Mouse (Mus musculus) lung, adult 18-20 months (tissue): ENCODE measurements around the gene Tmem63a.
"Not testable (repeated sequence)": the region's sequence is repeated elsewhere in the genome, so short reads cannot be mapped to it uniquely, and the experiment has no call there.

Source experiments
- DNase-seq, 2 experiments: peaks; one replicate each; pipeline ENCODE4 v3.0.0; 2022; ENCODE audit warnings: mixed read lengths in 2 of 2

Gene Tmem63a

DNA sequence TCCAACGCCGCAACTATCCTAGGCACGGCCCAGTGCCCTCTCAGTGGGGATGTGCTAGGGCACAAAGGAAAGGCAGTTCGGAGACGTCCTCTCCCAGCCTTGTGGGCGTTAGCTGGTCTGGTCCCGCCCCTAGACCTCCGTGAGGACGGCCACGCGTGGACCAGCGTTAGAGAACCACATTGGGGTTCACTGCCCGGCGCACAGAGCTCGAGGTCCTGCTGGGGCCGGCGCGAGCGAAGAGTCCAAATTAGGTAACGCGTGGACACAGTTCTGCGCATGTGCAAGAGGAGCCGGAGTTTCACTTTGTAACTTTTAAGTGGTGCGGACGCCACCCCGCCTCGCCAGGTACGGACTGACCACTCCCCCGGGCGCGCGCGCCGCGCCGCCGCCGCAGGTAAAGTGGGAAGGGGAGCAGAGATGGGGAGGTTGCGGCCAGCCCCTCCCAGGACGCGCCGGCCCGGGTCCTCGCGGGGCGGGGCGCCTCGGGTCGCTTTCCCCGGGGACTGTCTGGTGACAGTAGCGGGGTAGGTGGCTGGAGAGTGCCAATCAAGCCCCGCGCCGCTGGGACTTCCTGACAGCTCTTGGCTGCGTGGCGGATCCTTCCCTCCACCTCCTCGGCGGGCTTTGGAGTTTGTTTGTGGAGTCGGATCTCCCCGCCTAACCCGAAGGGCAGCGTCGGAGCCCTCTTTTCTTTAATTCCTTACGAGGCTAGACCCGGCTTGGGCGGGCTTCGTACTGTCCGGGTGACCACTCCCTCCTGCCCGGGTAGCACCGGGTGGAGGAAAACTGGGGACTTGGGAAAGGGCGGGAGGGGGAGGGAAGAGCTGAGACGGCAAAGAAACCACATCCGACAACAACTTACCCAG lies at the start of gene Tmem63a:
Tmem63a (plus strand) TSS at position 179 of the 866 bp plus-strand sequence.
- DNase-seq, result peak; percentile 90 to 91

DNA sequence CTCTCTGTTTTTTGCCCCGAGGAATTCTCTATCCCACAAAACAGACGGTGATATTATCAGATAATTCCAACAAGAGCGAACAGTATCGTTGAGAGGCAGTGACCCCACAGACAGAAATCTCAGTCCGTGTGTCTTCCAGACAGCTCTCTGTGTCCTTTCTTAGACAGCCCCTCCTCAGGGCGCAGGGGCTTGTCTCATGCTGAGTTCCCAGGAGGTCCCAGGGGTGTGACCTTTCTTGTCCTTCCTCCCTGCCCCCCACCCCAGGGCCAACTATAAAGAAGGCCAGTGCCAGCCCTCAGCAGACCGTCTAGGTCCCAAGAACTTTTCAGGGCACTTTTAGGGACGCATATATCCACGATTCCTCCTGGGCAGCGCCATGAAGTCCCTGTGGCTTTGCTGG lies 49.3 kb upstream of the Tmem63a start, which contains the start of gene Lefty2:
Lefty2 (plus strand) TSS at position 301 of the 400 bp plus-strand sequence.
- DNase-seq, result no peak

DNA sequence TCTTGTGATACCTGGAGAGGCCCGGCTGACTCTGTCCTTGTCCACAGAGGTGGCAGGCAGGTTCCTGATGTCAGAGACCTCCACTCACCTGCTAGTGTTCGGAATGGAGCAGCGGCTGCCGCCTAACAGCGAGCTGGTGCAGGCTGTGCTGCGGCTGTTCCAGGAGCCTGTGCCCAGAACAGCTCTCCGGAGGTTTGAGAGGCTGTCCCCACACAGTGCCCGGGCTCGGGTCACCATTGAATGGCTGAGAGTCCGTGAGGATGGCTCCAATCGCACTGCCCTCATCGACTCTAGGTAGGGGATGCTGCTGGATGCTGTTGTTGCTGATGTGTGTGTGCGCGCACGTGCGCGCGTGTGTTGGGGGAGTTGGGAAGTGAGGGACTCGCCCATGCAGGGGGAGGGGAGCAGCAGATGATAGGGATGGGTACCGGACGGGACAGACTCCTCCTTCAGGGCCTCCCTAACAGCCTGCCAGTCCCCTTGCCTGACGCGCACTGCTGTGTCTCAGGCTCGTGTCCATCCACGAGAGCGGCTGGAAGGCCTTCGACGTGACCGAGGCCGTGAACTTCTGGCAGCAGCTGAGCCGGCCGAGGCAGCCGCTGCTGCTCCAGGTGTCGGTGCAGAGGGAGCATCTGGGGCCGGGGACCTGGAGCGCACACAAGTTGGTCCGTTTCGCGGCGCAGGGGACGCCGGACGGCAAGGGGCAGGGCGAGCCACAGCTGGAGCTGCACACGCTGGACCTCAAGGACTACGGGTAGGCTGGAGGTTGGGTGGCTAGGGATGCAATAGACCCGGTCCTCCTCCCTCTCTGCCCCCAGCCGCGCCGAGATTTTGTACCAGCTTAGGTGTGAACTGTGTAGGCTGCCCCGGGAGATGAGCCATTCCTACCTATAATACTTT lies 47.8 kb upstream of the Tmem63a start:
- not testable (repeated sequence) for DNase-seq

DNA sequence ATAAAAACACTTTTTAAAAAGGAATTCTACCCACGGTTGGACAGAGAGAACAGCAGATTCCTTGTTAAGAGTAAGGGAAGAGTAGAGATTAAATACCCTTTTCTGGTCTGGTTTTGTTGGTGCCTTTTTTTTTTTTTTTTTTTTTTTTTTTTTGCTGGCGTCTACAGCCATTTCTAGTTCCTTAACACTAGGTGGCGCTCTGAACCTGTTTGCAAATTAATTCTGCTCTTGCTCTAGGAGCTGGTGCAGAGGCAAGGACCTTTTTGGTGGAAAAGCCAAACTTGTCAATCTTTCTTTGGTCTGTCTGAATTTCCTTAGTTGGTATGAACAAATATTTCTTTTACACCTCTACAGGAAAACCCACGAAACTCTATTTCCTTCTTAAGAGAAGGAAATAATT lies 41.0 kb upstream of the Tmem63a start:
- peak in 1 of 2 experiments; percentile 34 for DNase-seq

DNA sequence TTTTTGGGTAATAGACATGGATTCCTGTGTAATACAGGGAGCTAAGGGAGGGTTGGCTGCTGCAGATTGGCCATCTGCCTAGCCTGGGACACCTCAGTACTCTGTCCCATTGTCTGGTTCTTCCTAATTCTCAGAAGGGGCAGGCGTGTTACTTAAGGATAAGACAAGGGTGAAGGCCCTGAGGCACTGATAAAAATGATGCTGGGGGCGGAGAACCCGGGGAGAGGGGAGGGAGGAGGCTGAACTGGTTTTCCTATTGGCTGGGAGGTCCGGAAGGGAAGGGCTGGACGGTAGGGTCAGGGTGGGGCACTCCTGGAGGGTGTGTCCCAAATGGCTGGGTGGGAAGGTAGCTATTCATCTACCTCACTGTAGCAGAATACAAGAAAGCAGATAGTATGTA lies 39.2 kb upstream of the Tmem63a start:
- DNase-seq, result peak in 1 of 2 experiments; percentile 24

DNA sequence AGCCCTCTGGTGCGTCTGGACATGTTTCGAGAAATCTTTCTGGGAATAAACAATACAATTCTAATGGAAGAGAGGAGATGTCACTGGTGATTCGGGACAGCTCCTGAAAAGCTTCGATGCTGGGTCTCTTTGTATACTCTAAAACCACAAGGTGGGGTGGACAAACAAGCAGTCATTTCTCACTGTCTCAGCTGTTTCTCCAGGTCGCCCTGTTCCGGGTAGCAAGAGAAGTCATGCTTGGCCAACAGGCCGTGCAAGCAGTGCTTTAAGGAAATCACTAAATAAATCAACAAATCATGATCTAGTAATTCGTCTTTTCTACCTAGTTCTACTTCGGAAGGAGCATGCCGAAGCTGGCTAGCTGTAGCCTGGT lies 38.5 kb upstream of the Tmem63a start:
- no peak for DNase-seq

DNA sequence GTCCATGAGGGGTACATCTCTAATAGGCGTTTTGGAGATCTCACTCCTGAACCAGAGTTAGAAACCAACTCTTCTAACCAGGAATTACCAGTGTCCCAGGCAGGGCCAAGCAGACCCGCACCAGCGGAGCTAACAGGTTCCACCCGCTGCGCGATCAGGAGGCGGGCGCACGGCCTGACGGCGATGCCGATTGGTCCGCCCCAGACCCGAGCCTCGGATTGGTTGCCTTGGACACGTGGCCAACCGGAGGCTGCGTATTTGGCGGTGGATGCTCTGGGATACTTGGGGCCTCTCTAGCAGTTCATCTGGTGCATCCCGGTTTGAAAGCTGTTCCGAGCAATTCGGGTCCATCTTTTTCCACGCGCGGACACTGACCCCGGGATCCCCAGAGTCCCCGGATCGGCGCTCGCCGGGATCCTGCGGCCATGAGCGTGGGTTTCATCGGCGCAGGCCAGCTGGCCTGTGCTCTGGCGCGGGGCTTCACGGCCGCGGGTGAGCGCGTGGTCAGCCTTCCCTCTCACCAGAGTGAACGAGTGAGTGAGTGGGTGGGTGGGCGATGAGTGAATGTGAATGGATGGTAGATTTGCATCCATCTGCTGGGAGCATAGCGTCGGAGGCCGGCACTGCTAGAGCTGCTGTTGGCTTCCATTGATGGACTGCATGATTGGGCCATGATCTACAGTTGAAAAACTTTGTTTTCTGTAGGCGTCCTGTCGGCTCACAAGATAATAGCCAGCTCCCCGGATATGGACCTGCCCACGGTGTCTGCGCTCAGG lies 37.9 kb upstream of the Tmem63a start, which contains the start of gene Pycr2:
Pycr2 (plus strand) TSS at position 255 of the 776 bp plus-strand sequence.
- peak; percentile 94 for DNase-seq

DNA sequence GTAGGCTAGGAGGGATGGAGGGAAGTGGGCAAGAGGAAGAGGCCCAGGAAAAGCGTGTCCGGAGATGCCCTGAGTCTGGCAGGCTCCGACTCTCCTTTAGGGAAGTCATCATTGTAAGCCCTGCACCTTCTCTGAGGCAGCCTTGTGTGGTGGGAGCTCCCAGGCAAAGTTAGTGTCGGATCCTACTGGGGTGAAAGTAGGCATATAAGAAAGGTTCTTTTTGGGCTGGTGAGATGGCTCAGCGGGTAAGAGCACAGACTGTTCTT lies 37.4 kb upstream of the Tmem63a start:
- no peak for DNase-seq

DNA sequence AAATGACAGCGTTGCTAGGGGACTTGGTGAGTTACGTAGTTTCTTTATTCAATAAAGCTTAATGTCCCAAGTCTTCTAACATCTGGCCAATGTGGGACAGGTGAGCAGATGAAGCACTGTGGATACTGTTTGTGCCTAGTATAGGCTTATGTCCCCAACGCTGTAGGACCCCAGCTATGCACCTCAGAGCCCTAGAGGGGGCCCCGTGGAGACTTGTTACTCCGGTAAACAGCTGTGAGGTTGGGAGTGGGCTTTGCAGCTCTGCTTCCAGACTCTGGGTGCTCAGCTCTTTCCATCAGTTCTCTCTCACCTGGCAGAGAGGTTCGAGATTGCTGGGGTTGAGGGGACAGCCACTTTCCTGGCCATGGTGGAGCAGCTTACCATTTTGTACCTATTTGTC lies 36.8 kb upstream of the Tmem63a start:
- no peak for DNase-seq

DNA sequence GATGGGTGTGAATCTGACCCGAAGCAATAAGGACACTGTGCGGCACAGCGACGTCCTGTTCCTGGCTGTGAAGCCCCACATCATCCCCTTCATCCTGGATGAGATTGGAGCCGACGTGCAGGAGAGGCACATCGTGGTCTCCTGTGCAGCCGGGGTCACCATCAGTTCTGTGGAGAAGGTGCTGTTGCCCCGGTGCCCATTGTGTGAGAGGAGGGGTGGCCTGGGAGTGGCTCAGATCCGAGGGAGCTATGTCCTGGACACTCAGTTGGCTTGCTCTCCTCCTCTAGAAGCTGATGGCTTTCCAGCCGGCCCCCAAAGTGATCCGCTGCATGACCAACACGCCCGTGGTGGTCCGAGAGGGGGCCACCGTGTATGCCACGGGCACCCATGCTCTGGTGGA lies 36.3 kb upstream of the Tmem63a start:
- DNase-seq, result no peak

DNA sequence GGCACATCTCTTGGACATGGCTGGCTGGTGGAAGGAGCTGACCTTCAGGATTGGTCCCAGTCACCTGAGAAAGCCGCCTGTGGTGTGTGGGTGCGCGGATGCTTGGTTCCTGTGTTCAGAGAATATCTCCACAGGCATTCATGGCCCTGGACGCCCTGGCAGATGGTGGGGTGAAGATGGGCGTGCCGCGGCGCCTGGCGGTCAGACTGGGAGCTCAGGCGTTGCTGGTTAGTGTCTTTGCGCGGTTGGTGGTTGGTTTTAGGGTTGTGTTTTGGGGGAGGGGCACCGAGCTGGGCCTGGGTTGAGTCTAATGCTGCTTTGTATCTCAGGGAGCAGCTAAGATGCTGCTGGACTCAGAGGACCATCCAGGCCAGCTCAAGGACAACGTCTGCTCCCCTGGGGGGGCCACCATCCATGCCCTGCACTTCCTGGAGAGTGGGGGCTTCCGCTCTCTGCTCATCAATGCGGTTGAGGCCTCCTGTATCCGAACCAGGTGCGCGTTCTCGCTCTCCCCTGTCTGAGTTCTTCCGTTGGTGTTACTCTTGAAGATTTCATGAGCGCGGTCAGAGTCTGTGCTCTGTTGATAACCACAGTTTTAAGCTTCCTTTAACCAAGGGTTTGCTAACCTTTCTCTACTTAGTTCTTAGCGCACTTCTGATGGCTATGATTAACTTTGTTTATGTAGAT lies 35.5 kb upstream of the Tmem63a start:
- no peak for DNase-seq

DNA sequence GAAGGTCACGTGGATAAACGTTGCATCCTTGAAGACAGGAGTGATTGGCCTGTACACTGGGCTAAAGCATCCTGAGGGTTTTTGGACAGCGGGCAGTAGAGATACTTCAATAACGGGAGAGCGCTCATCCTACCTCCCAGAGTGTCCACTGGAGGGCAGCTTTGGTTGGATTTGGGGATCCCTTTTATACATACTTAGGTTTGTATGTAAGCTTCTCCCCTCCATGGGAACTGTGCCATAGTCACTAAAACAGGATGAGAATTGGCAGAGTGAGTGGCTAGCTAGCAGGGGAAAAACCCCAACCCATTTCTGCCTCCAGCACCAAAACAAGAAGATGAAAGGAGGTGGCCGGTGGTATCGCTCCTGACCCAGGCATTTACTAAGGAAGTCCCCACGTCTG lies 31.0 kb upstream of the Tmem63a start:
- DNase-seq, result no peak

DNA sequence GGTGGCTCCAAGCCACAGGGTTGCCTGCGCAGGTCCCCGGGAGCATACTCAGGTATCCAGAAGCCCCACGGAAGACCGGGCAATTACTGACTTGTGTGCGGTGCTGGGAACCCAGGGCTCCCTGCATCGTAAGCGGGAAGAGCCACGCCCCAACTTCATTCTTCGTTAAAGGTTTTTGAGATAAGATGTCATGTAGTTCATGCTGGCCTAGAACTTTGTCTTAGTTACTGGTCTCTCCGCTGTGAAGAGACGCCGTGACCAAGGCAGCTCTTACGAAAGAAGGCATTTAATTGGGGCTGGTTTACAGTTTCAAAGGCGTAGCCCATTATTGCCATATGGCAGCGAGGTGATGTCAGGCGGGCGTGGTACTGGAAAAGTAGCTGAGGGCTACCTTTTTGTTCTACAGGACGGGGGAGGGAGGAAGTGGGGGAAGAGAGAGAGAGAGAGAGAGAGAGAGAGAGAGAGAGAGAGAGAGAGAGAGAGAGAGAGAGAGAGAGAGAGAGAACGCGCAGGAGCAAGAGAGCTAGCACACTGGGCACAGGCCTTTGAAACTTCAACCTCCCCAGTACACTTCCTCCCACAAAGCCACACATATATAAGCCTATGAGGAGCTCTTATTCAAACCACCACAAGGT lies 30.4 kb upstream of the Tmem63a start:
- DNase-seq, result peak; percentile 46 to 67

DNA sequence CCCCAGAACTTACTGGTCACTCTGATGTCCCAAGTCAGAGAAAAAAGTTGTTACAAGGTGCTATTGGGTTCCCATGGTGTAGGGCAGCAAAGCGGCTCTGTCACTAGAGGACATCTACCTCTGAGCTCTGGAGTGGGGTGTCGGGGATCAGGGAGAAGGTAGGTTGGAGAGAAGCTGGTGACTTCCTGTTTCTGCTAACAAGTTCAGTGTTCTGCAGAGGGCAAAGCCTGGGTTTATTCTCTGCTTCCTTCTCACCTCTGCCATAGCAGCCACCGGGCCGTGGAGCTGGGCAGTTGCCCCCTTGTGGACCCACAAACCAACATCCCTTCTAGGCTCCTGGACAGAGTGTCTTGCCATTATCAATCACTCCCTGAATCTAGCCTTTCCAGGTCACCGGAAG lies 29.4 kb upstream of the Tmem63a start:
- no peak for DNase-seq

DNA sequence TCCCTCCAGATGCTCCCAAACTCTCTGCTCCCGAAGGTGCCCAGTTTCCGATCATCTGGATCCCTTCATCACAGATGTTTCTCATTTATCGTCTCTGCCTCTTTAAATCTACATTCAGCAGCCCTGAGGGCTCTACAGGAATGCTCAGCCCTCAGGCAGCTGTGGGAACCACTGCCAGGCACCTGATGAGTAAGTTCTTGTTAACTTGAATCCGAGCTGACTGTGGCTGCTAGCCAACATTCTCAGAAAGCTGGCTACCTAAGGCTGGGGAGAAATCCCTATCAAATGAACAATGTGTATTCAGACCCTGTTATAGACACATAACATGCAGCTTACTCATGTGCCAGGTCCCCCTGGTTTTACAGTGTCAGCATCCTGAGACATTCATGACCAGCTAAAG lies 28.3 kb upstream of the Tmem63a start:
- DNase-seq, result no peak

DNA sequence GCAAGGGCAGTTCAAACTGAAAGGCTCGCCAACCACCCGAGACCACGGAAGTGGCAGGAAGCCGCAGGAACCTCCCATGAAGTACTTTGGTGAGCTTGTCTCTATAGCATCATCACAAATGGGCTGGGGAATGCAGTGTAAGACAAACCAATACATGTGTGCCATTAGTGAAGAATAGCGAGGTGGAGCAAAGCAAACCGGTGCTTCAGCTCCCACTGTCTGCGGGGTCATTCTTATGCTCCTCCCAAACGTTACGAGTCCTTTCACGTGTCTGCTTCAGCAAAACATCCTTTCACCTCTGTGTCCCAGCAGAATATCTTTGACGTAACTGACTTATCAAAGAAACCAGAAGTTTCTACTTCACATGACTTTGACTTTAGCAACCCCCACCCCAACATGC lies 25.7 kb upstream of the Tmem63a start:
- no peak for DNase-seq

DNA sequence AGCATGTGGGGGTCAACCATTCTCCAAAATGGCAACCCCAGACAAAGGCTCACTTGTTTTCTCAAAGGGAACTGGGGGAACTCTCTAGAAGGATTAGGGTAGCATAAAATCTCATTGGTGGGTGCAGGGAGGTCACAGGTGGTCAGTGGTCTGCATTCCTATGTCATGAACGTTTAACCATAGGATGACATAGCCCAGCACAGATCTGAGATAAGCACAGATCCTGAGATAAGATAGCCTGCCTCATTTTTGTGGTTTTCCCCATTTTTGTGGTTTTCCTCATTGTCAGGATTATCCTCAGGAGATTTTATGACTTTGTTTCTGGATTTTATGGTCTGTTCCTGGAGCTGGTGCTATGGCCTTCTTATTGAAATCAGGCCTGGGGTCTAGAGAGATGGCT lies 25.1 kb upstream of the Tmem63a start:
- no peak for DNase-seq

DNA sequence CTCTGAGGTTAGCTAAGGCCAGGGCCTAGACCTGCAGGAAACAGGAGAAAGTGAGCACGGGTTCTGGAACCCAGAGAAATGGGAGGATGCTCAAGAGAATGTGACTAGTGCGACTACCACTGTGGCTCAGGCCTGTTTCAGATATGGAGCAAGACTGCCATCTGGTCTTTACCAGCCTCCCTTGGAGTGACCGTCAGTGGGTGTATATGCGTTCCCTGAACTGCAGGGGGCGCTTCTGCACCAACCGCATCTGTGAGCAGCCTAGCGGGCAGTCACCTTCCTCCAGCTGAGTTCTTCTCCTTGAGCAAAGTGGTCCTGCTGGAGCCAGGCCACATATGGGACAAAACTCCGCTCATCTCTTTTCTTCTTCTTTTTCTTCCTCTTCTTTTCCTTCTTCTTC lies 22.5 kb upstream of the Tmem63a start:
- peak in 1 of 2 experiments; percentile 40 for DNase-seq

DNA sequence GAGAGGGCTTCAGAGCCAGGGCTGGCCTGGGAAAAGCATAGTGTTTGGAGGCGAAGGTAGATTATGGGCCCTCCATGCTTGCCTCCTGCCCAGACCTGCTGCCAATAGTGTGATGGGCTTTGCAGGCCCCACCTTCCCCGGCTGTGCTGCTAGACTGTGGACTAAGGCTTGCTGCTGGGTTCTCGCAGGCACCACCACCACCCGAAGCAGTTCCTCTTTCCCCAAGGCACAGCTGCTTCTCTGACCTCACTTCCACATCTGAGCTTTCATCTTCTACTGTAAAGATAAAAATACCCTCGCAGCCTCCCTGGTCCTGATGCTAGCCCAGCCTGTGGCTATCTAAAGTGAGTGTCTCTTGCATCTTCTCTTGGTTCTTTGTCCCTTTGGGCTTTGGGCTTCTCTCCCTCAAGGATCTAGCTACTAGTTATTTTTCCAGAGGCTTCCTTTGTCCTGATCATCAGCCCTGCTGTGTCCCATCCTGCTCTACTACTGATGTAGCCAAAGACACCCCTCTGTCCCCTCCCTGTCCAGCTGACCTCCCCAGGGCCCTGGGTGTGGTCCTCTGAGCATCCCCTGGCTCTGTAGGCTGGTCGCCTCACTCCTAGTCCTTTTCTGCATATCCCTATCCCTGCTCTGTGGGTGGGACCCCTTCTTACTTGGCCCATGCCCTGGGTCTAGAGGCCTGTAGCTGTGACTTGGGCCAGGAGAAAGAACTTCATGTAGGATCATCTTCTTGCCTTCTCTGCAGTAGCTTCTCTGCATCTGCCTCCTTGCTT lies 19.7 kb upstream of the Tmem63a start:
- no peak for DNase-seq

DNA sequence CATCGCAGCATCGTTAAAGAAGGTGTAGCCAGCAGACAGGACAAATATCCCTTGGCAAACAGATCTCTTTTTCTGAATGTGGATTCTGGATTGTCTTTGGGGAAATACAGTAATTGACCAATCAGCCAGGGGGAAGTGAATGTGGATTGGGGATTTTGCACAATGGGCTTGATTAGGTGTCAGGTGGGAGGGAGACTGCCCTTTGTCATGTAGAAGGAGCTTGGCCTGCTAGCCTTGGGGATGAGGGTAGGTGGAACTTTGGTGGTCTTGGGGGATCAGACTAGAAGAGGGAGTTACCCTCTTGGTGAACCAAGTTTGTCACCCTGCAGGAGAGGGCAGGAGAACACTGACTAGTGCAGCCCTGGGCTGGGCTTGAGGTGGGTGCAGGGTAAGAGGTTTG lies 17.4 kb upstream of the Tmem63a start:
- DNase-seq, result no peak

DNA sequence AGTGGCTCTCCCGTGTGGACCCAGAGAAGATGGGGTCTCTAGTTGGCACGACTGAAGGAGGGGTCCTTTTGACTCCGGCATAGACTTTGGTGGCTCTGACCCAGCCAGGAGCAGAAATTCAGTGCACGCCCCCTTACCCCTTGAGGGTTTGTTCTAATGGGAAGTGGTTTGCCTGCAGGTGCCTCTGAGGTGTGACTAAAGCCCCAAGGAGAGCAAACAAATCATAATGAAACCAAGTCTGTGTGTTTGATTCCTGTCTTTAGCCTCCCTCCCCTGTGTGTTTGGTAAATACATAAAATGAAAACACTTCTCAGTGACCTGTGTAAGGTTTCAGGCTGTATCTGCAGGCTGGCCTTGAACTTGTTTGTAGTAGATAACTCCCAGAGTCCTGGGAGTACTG lies 15.9 kb upstream of the Tmem63a start:
- no peak for DNase-seq
